Mouse (Mus musculus) urinary bladder, adult 18-20 months (tissue): ENCODE results near the gene Polr1b.
A peak's percentile ranks its signal among the peaks of the same experiment; 100 is the strongest.

Source experiments
- DNase-seq, 2 experiments: peaks; one replicate each; pipeline ENCODE4 v3.0.0; 2022; ENCODE audit warnings: low spot score in 2 of 2, mixed read lengths in 2 of 2

Polr1b gene

GRCm38 (mm10) chr2:129100784-129101310, at the start of gene Polr1b:
Gene Polr1b, plus strand, starts transcription at chr2:129100995.
- peak; percentile 89 to 93 for DNase-seq

- DNase-seq: no peak
Measured at GRCm38 (mm10) chr2:129052451-129052983, 48.3 kb upstream of the Polr1b start.

- DNase-seq: no peak
Measured at GRCm38 (mm10) chr2:129055741-129056140, 45.1 kb upstream of the Polr1b start.

- no peak for DNase-seq
Measured at GRCm38 (mm10) chr2:129056597-129056996, 44.2 kb upstream of the Polr1b start.

- no peak for DNase-seq
Measured at GRCm38 (mm10) chr2:129057256-129057655, 43.5 kb upstream of the Polr1b start.

- DNase-seq: no peak
Measured at GRCm38 (mm10) chr2:129057920-129058361, 42.9 kb upstream of the Polr1b start.

GRCm38 (mm10) chr2:129061456-129062059, 39.2 kb upstream of the Polr1b start:
- DNase-seq: no peak

- peak; percentile 62 to 77 for DNase-seq
Measured at GRCm38 (mm10) chr2:129065437-129066282, 35.1 kb upstream of the Polr1b start, which contains the start of gene Ttl. Gene Ttl, plus strand, starts transcription at chr2:129065942.

- peak in 1 of 2 experiments; percentile 30 for DNase-seq
Measured at GRCm38 (mm10) chr2:129066326-129066725, 34.5 kb upstream of the Polr1b start.

GRCm38 (mm10) chr2:129070296-129070695, 30.5 kb upstream of the Polr1b start:
- DNase-seq: no peak

GRCm38 (mm10) chr2:129078313-129078712, 22.5 kb upstream of the Polr1b start:
- DNase-seq: no peak

- no peak for DNase-seq
Measured at GRCm38 (mm10) chr2:129079194-129079593, 21.6 kb upstream of the Polr1b start.

- DNase-seq: no peak
Measured at GRCm38 (mm10) chr2:129081097-129081496, 19.7 kb upstream of the Polr1b start.

- DNase-seq: no peak
Measured at GRCm38 (mm10) chr2:129083514-129083913, 17.3 kb upstream of the Polr1b start.

GRCm38 (mm10) chr2:129084959-129085358, 15.8 kb upstream of the Polr1b start:
- DNase-seq: no peak

GRCm38 (mm10) chr2:129087520-129087919, 13.3 kb upstream of the Polr1b start:
- no peak for DNase-seq

GRCm38 (mm10) chr2:129090370-129090769, 10.4 kb upstream of the Polr1b start:
- no peak for DNase-seq

- no peak for DNase-seq
Measured at GRCm38 (mm10) chr2:129092810-129093209, 8.0 kb upstream of the Polr1b start.

- no peak for DNase-seq
Measured at GRCm38 (mm10) chr2:129093926-129094724, 6.7 kb upstream of the Polr1b start.

GRCm38 (mm10) chr2:129112924-129113323, 12.1 kb downstream of the Polr1b start:
- DNase-seq: no peak

- no peak for DNase-seq
Measured at GRCm38 (mm10) chr2:129115706-129116367, 15.0 kb downstream of the Polr1b start.
